Mouse (Mus musculus): ENCODE data around the gene Selenot. TPM values are rescaled to one million over a fixed set of nuclear protein-coding genes. Genes with fewer than 3 reads are reported as not detected.
"Not testable (repeated sequence)": the region's sequence is repeated elsewhere in the genome, so short reads cannot be mapped to it uniquely, and the experiment has no call there.

The Selenot gene
- polyA plus RNA-seq, 1 experiment from 2014 or later = 16.5 TPM

- not testable (repeated sequence) for H3K27ac ChIP-seq; H3K27me3 ChIP-seq (ENCODE audit: insufficient read depth, poor library complexity, severe bottlenecking); H3K4me1 ChIP-seq (replicated peaks); H3K4me3 ChIP-seq; DNase-seq (ENCODE audit: low spot score); H3K9me3 ChIP-seq
- 93% methylated on average over 4 of the region's 4 CpGs for WGBS
- peaks cover 83% of the 10 kb centered on the region for H3K36me3 ChIP-seq
These were observed 14.1 kb downstream of the Selenot start for GRCm38 (mm10) chr3:58590544-58590943.

DNA sequence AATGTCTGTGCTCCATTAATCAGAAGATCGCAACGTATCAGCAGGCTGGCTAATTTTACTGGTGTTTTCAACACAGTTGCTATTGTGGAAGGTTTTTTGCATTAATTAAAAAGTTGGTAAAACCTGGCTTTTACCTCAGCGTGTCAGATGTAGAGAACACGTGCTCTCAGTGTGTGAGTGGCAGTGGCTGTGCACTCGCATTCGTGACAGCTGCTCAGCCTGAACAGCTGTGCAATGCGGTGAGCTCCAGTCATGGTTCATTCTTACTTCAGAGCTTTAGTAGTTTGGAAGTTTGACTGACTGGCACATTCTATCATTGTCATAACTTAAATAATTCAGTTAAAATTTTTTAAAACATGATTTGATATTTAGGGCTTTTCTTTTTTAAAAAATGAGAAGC lies 16.2 kb downstream of the Selenot start:
- DNase-seq (ENCODE audit: low spot score); H3K27me3 ChIP-seq (ENCODE audit: insufficient read depth, poor library complexity, severe bottlenecking); H3K27ac ChIP-seq; H3K9me3 ChIP-seq; H3K4me1 ChIP-seq (replicated peaks); H3K4me3 ChIP-seq: not testable (repeated sequence)
- H3K36me3 ChIP-seq = peaks cover 75% of the 10 kb centered on the region
- 82% methylated on average over 7 of the region's 7 CpGs for WGBS

DNA sequence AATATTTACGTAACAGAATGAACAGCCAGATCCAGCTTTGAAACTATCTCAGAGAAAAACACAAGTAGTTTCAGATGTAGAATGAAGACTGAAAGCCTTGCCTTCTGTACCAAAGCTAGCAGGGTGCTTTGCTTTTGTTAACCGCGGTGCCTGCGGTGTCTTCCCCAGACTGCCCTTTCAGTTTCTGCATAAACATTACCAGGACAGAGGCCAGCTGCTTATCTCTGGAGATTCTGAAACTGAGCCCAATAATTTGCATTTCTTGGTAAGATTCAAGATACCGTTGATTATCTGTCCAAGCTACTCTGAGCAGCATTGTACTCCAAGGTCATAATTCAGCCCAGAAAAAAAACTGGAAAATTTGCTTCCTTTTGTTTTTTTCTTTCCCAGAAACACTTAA lies 17.2 kb downstream of the Selenot start:
- Histone ChIP-seq H3K4me1 (replicated peaks) (no peaks in the 10 kb centered on the region), H3K4me3 (no peak overlapping the region), H3K27ac (no peak overlapping the region), H3K9me3 (0 out of 2 replicates have a peak, but pooled peaks cover 2% of the 10 kb centered on the region), H3K36me3 (peaks cover 75% of the 10 kb centered on the region), H3K27me3 (ENCODE audit: insufficient read depth, poor library complexity, severe bottlenecking) (no peaks in the 10 kb centered on the region)
- WGBS = 40% methylated on average over 5 of the region's 5 CpGs
- no peak for DNase-seq (ENCODE audit: low spot score)

DNA sequence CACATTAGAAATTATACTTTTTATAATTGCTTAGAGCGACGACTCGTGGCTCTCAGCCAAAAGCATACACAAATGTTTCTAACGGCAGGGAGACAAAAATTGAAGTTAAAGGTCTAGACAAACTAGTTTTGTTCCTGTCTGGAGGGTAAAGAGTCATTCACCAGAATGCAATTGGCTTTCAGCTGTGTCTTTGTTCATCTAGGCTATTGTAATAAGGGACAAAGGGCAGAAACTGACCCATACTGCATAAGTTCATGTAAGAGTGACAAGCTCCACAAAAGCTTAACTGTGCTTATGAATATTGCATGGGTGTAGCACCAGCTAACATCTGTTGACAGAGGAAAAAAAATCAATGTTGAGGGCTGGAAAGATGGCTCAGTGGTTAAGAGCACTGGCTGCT lies 32.1 kb downstream of the Selenot start:
- Histone ChIP-seq H3K9me3 (peaks cover 8% of the 10 kb centered on the region; the same call in 1 of the 2 replicates), H3K4me1 (replicated peaks) (no peaks in the 10 kb centered on the region), H3K36me3 (no peaks in the 10 kb centered on the region), H3K27ac (peak overlapping the region; percentile 45; the same call in 1 of the 2 replicates), H3K27me3 (ENCODE audit: insufficient read depth, poor library complexity, severe bottlenecking) (no peaks in the 10 kb centered on the region), H3K4me3 (no peak overlapping the region)
- no peak for DNase-seq (ENCODE audit: low spot score)
- 43% methylated on average over 4 of the region's 4 CpGs for WGBS

DNA sequence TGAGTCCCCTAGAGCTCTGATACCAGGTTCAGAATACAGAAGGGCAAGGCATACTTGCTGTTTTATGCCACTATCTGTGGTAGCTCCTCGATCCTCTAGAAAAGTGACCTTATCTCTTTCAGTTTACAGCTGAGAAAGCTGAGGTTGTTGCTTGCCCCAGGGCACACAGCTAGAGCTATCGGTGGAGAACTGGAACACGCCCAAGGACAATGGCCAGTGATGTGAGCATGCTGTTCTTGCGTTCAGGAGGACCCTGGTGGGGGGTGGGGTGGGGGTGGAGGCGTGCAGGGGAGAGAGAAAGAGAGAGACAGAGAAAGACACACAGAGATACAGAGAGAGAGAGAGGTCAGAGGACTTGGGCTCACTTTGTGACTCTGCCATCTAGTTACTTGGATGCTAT lies 33.5 kb downstream of the Selenot start:
- DNase-seq (ENCODE audit: low spot score) = no peak
- no peaks in the 10 kb centered on the region for H3K4me1 ChIP-seq (replicated peaks)
- 74% methylated on average over 5 of the region's 5 CpGs for WGBS
- H3K9me3 ChIP-seq = peaks cover 8% of the 10 kb centered on the region; the same call in 1 of the 2 replicates
- no peaks in the 10 kb centered on the region for H3K36me3 ChIP-seq
- H3K4me3 ChIP-seq = no peak overlapping the region
- H3K27ac ChIP-seq = no peak overlapping the region
- no peaks in the 10 kb centered on the region for H3K27me3 ChIP-seq (ENCODE audit: insufficient read depth, poor library complexity, severe bottlenecking)

DNA sequence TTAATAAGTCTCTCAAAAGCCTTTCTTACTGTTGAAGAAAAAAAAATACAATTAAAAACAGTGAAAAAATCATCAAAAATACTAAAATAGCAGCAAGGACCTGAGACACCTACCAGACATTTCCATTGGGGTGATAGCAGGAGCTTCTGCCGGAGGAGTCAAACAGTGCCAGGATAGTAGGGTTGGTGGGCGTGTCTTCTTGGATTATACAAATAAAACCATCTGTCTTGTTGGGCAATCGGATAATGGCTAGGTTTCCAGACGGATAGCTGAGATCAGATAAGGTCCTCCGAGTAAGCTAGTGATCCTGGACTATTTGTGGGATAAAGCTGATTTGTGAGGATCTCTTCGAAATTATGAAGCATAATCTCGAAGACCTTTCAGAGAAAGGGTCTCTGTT lies 44.6 kb downstream of the Selenot start:
- Histone ChIP-seq H3K4me1 (replicated peaks) (peaks cover 7% of the 10 kb centered on the region), H3K4me3 (no peak overlapping the region), H3K9me3 (no peaks in the 10 kb centered on the region), H3K27me3 (ENCODE audit: insufficient read depth, poor library complexity, severe bottlenecking) (no peaks in the 10 kb centered on the region), H3K36me3 (no peaks in the 10 kb centered on the region), H3K27ac (no peak overlapping the region)
- DNase-seq (ENCODE audit: low spot score) = no peak
- 86% methylated on average over 7 of the region's 7 CpGs for WGBS

DNA sequence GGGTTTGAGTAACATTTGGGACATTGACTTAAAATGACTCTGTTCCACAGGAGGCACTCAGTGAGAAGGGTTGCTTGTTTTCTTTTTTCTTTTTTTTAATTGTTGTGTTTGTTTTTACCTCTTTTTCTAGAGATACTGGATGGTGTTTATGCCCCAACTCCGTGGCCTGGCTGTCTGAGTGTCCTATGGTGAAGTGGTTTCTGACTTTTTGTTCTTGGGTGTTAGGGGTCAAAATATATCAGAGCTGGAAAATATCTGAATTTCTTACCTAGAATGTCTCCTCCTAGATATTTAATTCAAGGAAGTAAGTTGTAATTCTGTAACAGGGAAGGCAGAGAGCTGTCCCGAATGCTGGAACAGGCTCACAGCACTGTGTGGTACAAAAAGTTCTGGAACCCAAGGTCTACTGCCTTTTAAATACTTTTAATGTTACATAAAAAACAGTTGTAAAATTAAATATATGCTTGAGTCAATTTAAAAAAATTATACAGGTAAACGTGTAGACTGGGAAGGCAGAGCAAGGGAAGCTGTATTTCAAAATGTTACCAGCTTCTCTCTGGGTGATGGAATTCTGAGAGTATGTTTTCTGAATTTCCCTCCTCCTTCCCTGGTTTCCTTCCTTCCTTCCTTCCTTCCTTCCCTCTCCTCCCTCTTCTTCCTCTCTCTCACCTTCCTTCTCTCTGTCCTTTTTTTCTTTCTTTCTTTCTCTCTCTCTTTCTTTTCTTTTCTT lies 46.4 kb downstream of the Selenot start:
- no peak overlapping the region for H3K27ac ChIP-seq
- H3K4me1 ChIP-seq (replicated peaks) = no peaks in the 10 kb centered on the region
- no peaks in the 10 kb centered on the region for H3K9me3 ChIP-seq
- no peaks in the 10 kb centered on the region for H3K27me3 ChIP-seq (ENCODE audit: insufficient read depth, poor library complexity, severe bottlenecking)
- DNase-seq (ENCODE audit: low spot score) = no peak
- no peaks in the 10 kb centered on the region for H3K36me3 ChIP-seq
- no peak overlapping the region for H3K4me3 ChIP-seq
- WGBS = 75% methylated on average over 3 of the region's 3 CpGs

- H3K27ac ChIP-seq = no peak overlapping the region
- H3K4me1 ChIP-seq (replicated peaks) = no peaks in the 10 kb centered on the region
- no peak overlapping the region for H3K4me3 ChIP-seq
- H3K9me3 ChIP-seq = no peaks in the 10 kb centered on the region
- H3K36me3 ChIP-seq = no peaks in the 10 kb centered on the region
- no peak for DNase-seq (ENCODE audit: low spot score)
- WGBS = 88% methylated on average over 4 of the region's 4 CpGs
- no peaks in the 10 kb centered on the region for H3K27me3 ChIP-seq (ENCODE audit: insufficient read depth, poor library complexity, severe bottlenecking)
These were observed 48.5 kb downstream of the Selenot start for GRCm38 (mm10) chr3:58624981-58625380.

DNA sequence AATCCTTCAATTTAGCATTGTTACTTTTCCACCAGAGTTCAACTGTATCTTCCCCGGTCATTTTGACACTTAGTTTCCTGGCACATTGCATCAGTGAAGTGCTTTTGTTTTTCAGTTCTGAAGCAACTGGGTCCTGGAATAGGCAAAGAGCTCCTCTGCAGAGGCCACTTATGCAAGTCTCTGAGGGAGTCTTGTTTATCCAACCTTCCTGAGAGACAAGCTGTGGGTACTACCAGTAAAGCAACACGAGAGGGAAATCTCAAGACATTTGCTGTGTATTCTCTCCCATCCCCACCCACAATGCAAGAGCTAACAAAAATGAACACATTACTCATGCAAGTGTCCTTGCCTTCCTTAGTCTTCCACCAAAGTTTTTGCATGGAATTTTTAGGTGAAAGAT lies 55.3 kb downstream of the Selenot start:
- 84% methylated on average over 2 of the region's 2 CpGs for WGBS
- Histone ChIP-seq H3K4me3 (no peak overlapping the region), H3K27me3 (ENCODE audit: insufficient read depth, poor library complexity, severe bottlenecking) (no peaks in the 10 kb centered on the region), H3K9me3 (no peaks in the 10 kb centered on the region), H3K27ac (no peak overlapping the region), H3K36me3 (no peaks in the 10 kb centered on the region), H3K4me1 (replicated peaks) (peaks cover 8% of the 10 kb centered on the region)
- no peak for DNase-seq (ENCODE audit: low spot score)

DNA sequence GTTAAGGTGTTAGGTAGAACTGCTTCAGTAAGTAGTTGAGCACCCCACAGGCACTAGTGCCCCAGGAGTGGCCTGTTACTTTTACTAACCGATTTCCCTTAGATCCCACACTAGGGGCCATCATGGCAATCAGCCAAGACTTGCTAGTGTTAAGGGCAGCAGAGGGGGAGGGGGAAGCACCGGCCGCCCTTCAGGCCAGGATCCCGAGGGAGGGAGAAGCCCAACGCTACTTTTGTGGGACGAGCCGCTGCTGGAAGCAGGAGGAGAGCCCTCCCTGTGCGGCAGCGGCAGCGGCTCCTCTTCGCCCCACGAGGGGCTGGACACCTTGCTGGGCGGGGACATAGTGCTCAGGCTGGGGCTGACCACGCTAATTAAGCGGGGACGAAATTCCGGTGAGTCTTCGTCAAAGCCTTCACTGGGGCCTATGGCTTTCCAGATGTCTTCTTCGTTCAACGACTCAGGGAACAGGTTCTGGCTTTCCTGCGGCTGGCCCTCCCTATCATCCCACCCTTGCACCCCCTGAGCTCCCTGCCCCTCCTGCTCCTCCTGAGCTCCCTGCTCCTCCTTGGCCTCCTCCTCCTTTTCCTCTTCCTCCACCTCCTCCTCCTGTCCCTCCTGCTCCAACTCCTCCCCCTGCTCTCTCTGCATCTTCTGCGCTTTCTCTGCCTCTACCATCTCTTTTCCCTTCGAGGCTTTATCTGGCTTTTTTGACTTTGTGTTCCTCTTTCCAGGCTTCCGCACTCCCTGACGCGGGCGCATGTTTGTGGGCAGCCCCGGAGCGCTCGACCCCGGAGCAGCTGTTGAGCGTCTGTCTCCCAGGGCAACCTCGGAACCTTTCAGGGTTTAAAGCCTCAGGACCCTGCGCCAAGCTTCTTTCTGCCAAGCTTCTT lies 60.2 kb downstream of the Selenot start, which contains the start of gene Erich6:
Erich6 (minus strand) TSS at position 802 of the 890 bp plus-strand sequence.
- DNase-seq (ENCODE audit: low spot score) = peak; percentile 76
- under 1% methylated on average over 34 of the region's 34 CpGs for WGBS
- Histone ChIP-seq H3K9me3 (no peaks in the 10 kb centered on the region; the same call in 1 of the 2 replicates), H3K27ac (peak within 1 kb of the TSS; percentile 86), H3K27me3 (ENCODE audit: insufficient read depth, poor library complexity, severe bottlenecking) (no peaks in the 10 kb centered on the region), H3K4me1 (replicated peaks) (peaks cover 15% of the 10 kb centered on the region), H3K36me3 (no peaks in the 10 kb centered on the region), H3K4me3 (peak within 1 kb of the TSS; percentile 67)

Other genes starting within 250 kb of the Selenot start
- gene Tsc22d2, start 161.9 kb upstream of the Selenot start, polyA plus RNA-seq (2016; fragmentation: Nextera tagmentation; extraction: Ambion mirVana) = 8.4 and 9.3 TPM in 2 replicates
- 48.3 and 55.6 TPM in 2 replicates for gene Eif2a, start 50.8 kb upstream of the Selenot start, polyA plus RNA-seq (2016; fragmentation: Nextera tagmentation; extraction: Ambion mirVana)
- 122 and 141 TPM in 2 replicates for gene Serp1, start 50.7 kb upstream of the Selenot start, polyA plus RNA-seq (2016; fragmentation: Nextera tagmentation; extraction: Ambion mirVana)
- gene Erich6, start 60.6 kb downstream of the Selenot start, polyA plus RNA-seq (2016; fragmentation: Nextera tagmentation; extraction: Ambion mirVana) = 0.07 TPM in 1 of 2 replicates, not detected in the other
- gene Siah2, start 115.8 kb downstream of the Selenot start, polyA plus RNA-seq (2016; fragmentation: Nextera tagmentation; extraction: Ambion mirVana) = 3.3 TPM in 2 replicates
- gene Mindy4b-ps, start 245.7 kb downstream of the Selenot start, polyA plus RNA-seq (2016; fragmentation: Nextera tagmentation; extraction: Ambion mirVana) = not detected in 2 replicates

All from hindbrain, embryonic 10.5 days (tissue).